Mouse (Mus musculus): ENCODE measurements at regions not wholly inside any gene's neighbourhood (a gene's known extent, or its start where the extent isn't known, plus 50 kb on each side); places are given as distances from the start of the nearest gene placed in this dataset.

- TF ChIP-seq CTCF (IDR thresholded peaks at IDR 0.05; ENCODE audit: low read depth, low read length) (no peak), POLR2A (IDR thresholded peaks at IDR 0.05; ENCODE audit: insufficient read depth, low read length) (no peak), EP300 (IDR thresholded peaks at IDR 0.05; ENCODE audit: insufficient read depth, low read depth, low read length) (no peak)
Measured at GRCm38 (mm10) chr1:92277199-92277747, 81.8 kb upstream of the Hdac4 start.
